In the genomic region with DNA sequence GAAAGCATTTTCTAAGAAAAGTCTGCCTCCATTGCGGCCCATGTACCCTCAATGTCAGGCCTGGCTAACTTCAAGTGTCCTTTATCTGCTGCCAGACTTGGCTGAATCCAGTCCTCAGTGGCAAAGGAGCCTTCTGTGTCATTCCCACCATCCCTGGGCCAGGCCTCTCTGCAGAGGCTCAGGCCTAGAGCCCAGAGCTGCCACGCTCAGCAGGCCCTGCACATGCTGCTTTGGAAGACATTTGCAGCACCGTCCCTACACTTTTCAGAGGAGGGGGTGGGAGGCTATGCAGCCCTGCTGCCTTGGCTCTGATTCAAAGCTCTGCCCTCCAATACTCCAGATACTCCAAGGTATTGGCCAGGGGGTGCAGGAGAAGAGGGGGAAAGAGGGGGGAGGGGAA, we compare ENCODE assay signal across 27 mouse cellular contexts.
DNase-seq lines count a peak whose midpoint lies in the region; ATAC-seq and TF ChIP-seq lines count a peak whose summit lies in the region.
"Had no signal": no experiment of that assay in that cellular context is flagged by ENCODE, and none has a peak within 500 bp of the region (broad histone marks: within the 10 kb centered on the region; RNA-seq: fewer than 3 reads in every experiment).

No protein-coding gene starts in this region.

- no peak overlapping the region for H3K9ac ChIP-seq in heart, embryonic 11.5 days (ENCODE audit: low read depth, low read length)
- no peak overlapping the region for H3K9ac ChIP-seq in heart, embryonic 16.5 days (ENCODE audit: low read length)
- H3K9ac ChIP-seq in midbrain, postnatal 0 days (replicated peaks; ENCODE audit: low read length, poor library complexity, severe bottlenecking), result no peak overlapping the region
- H3K9ac ChIP-seq: forebrain, embryonic 13.5 days; hindbrain, embryonic 15.5 days; intestine, embryonic 15.5 days; lung, embryonic 15.5 days; neural tube, embryonic 13.5 days had no signal

- no peak overlapping the region for H3K27ac ChIP-seq in heart, embryonic 11.5 days (ENCODE audit: low read depth, low read length)
- no peak overlapping the region for H3K27ac ChIP-seq in heart, embryonic 16.5 days (ENCODE audit: low read length)
- H3K27ac ChIP-seq in midbrain, postnatal 0 days (ENCODE audit: low read depth, low read length), result no peak overlapping the region
- H3K27ac ChIP-seq in midbrain, embryonic 10.5 days (replicated peaks), result no peak overlapping the region
- H3K27ac ChIP-seq: forebrain, embryonic 13.5 days; hindbrain, embryonic 15.5 days; intestine, embryonic 15.5 days; layer of hippocampus, adult 2 months; left cerebral cortex, adult 2 months; lung, embryonic 15.5 days; neural tube, embryonic 13.5 days had no signal

- 0 out of 2 replicates have a peak, but pooled peaks have one; percentile 10 for ATAC-seq in heart, embryonic 11.5 days (replicated peaks; ENCODE audit: insufficient number of reproducible peaks, low FRiP score, low TSS enrichment)
- ATAC-seq in heart, embryonic 16.5 days (replicated peaks; ENCODE audit: extremely low read depth, insufficient read depth, low FRiP score), result 0 out of 2 replicates have a peak, but pooled peaks have one; percentile 49
- ATAC-seq in midbrain, postnatal 0 days (ENCODE audit: low FRiP score), result no peak
- ATAC-seq: activated CD4-positive, CD25-positive, alpha-beta regulatory T cell, adult 4 months; forebrain, embryonic 13.5 days; intestine, embryonic 15.5 days; midbrain, embryonic 16.5 days had no signal

- H3K4me3 ChIP-seq in heart, embryonic 11.5 days (ENCODE audit: low read depth, low read length), result no peak overlapping the region
- no peak overlapping the region for H3K4me3 ChIP-seq in heart, embryonic 16.5 days (ENCODE audit: low read length)
- no peak overlapping the region for H3K4me3 ChIP-seq in midbrain, postnatal 0 days (ENCODE audit: low read depth, low read length)
- H3K4me3 ChIP-seq in midbrain, embryonic 10.5 days, result no peak overlapping the region
- H3K4me3 ChIP-seq: forebrain, embryonic 13.5 days; hindbrain, embryonic 15.5 days; intestine, embryonic 15.5 days; layer of hippocampus, adult 2 months; left cerebral cortex, adult 2 months; lung, embryonic 15.5 days; neural tube, embryonic 13.5 days had no signal

- no peaks in the 10 kb centered on the region for H3K27me3 ChIP-seq in heart, embryonic 11.5 days (ENCODE audit: control insufficient read depth, insufficient read depth, low read length)
- no peaks in the 10 kb centered on the region for H3K27me3 ChIP-seq in heart, embryonic 16.5 days (ENCODE audit: control insufficient read depth, insufficient read depth, low read length)
- H3K27me3 ChIP-seq in midbrain, postnatal 0 days (ENCODE audit: insufficient read depth, low read length), result no peaks in the 10 kb centered on the region
- no peaks in the 10 kb centered on the region for H3K27me3 ChIP-seq in midbrain, embryonic 10.5 days (ENCODE audit: low read depth, poor library complexity, severe bottlenecking)
- H3K27me3 ChIP-seq: forebrain, embryonic 13.5 days; hindbrain, embryonic 15.5 days; intestine, embryonic 15.5 days; lung, embryonic 15.5 days; neural tube, embryonic 13.5 days had no signal

- no peaks in the 10 kb centered on the region for H3K36me3 ChIP-seq in heart, embryonic 11.5 days (ENCODE audit: control insufficient read depth, insufficient read depth, low read length)
- H3K36me3 ChIP-seq in heart, embryonic 16.5 days (ENCODE audit: control insufficient read depth, insufficient read depth), result no peaks in the 10 kb centered on the region
- H3K36me3 ChIP-seq in midbrain, postnatal 0 days (ENCODE audit: insufficient read depth, low read length), result no peaks in the 10 kb centered on the region
- H3K36me3 ChIP-seq in midbrain, embryonic 10.5 days, result no peaks in the 10 kb centered on the region
- H3K36me3 ChIP-seq: hindbrain, embryonic 15.5 days; intestine, embryonic 15.5 days; lung, embryonic 15.5 days; neural tube, embryonic 13.5 days had no signal

- 68% methylated on average over 3 of the region's 3 CpGs for WGBS in heart, embryonic 11.5 days (ENCODE audit: insufficient replicate concordance)
- 47% methylated on average over 3 of the region's 3 CpGs for WGBS in heart, embryonic 16.5 days
- WGBS in midbrain, postnatal 0 days, result 58% methylated on average over 3 of the region's 3 CpGs
- WGBS in midbrain, embryonic 10.5 days, result 82% methylated on average over 3 of the region's 3 CpGs

- H3K4me2 ChIP-seq in heart, embryonic 11.5 days, result no peak overlapping the region
- no peak overlapping the region for H3K4me2 ChIP-seq in heart, embryonic 16.5 days (ENCODE audit: low read depth, low read length)
- no peak overlapping the region for H3K4me2 ChIP-seq in midbrain, postnatal 0 days (ENCODE audit: low read depth, low read length, poor library complexity, severe bottlenecking)
- H3K4me2 ChIP-seq: forebrain, embryonic 13.5 days; hindbrain, embryonic 15.5 days; intestine, embryonic 15.5 days; lung, embryonic 15.5 days; midbrain, embryonic 11.5 days; neural tube, embryonic 13.5 days had no signal

- intact Hi-C loops in heart, postnatal 25 days (cut with DNase I), result no loop called here

- no peaks in the 10 kb centered on the region; the same call in 1 of the 2 replicates for H3K4me1 ChIP-seq in heart, embryonic 11.5 days (ENCODE audit: control insufficient read depth, insufficient read depth, low read length)
- peaks cover 6% of the 10 kb centered on the region for H3K4me1 ChIP-seq in heart, embryonic 16.5 days (ENCODE audit: control insufficient read depth, insufficient read depth, low read length)
- H3K4me1 ChIP-seq in midbrain, postnatal 0 days (ENCODE audit: insufficient read depth, low read length), result no peaks in the 10 kb centered on the region
- H3K4me1 ChIP-seq in midbrain, embryonic 10.5 days, result no peaks in the 10 kb centered on the region
- H3K4me1 ChIP-seq: forebrain, embryonic 13.5 days; hindbrain, embryonic 15.5 days; intestine, embryonic 15.5 days; lung, embryonic 15.5 days; neural tube, embryonic 13.5 days had no signal

- H3K9me3 ChIP-seq in heart, embryonic 11.5 days (replicated peaks; ENCODE audit: control insufficient read depth, low read length), result no peaks in the 10 kb centered on the region
- no peaks in the 10 kb centered on the region for H3K9me3 ChIP-seq in heart, embryonic 16.5 days (replicated peaks; ENCODE audit: control insufficient read depth, low read length)
- no peaks in the 10 kb centered on the region for H3K9me3 ChIP-seq in midbrain, postnatal 0 days (ENCODE audit: low read length)
- H3K9me3 ChIP-seq in midbrain, embryonic 10.5 days (replicated peaks), result no peaks in the 10 kb centered on the region
- H3K9me3 ChIP-seq: forebrain, embryonic 13.5 days; hindbrain, embryonic 15.5 days; intestine, embryonic 15.5 days; lung, embryonic 15.5 days; neural tube, embryonic 13.5 days had no signal

- no peak for TF ChIP-seq CTCF in midbrain, postnatal 0 days (IDR thresholded peaks at IDR 0.05)

- no peak for DNase-seq in heart, adult 11 months
- no peak for DNase-seq in heart, postnatal 25 days (ENCODE audit: low spot score)
- peak; percentile 32 for DNase-seq in midbrain, postnatal 0 days (ENCODE audit: low spot score)
- DNase-seq in midbrain, embryonic 10.5 days (ENCODE audit: low spot score), result no peak
- no peak for DNase-seq in right cerebral cortex, postnatal 4 days
- DNase-seq: adrenal gland, adult 2 months; adrenal gland, postnatal 36 days; B cell, adult 2 months; cerebellum, postnatal 36 days; gastrocnemius, postnatal 25 days; heart, adult 18-20 months; heart, postnatal 10 days; kidney, adult 2 months; kidney, postnatal 36 days; thymus, postnatal 4 days had no signal
